Mouse (Mus musculus) midbrain, embryonic 12.5 days (tissue): Measurements from ENCODE around the gene Kdelr3. TPM values are rescaled to one million over a fixed set of nuclear protein-coding genes. Genes with fewer than 3 reads are reported as not detected.

ENCODE experiments used
- ATAC-seq: fragments of 200-750 bp; cut with Nextera tagmentation; 2 replicates; pipeline ENCODE4 v1.8.0; 2017; ENCODE audit warnings: low read depth, moderate TSS enrichment, moderate library complexity; ENCODE audit not compliant: low FRiP score
- H3K27ac ChIP-seq: fragments of 300-500 bp; sonication (generic); replicated peaks from 2 replicates; pipeline ENCODE4 v1.5.1; 2016; ENCODE audit warnings: mild to moderate bottlenecking
- H3K27me3 ChIP-seq: fragments of 300-500 bp; sonication (generic); 2 replicates; pipeline ENCODE4 v1.6.1; 2016; ENCODE audit warnings: mild to moderate bottlenecking
- H3K36me3 ChIP-seq: fragments of 300-500 bp; sonication (generic); 2 replicates; pipeline ENCODE4 v1.6.1; 2016
- H3K4me1 ChIP-seq: fragments of 300-500 bp; sonication (generic); 2 replicates; pipeline ENCODE4 v1.6.1; 2016
- H3K4me2 ChIP-seq: fragments of 300-500 bp; sonication (generic); replicated peaks from 2 replicates; pipeline ENCODE4 v1.6.1; 2016; ENCODE audit warnings: mild to moderate bottlenecking, moderate library complexity
- H3K4me3 ChIP-seq: fragments of 300-500 bp; sonication (generic); 2 replicates; pipeline ENCODE4 v1.5.1; 2016; ENCODE audit warnings: mild to moderate bottlenecking
- H3K9ac ChIP-seq: fragments of 300-500 bp; sonication (generic); replicated peaks from 2 replicates; pipeline ENCODE4 v1.6.1; 2016; ENCODE audit warnings: mild to moderate bottlenecking, moderate library complexity
- H3K9me3 ChIP-seq: fragments of 300-500 bp; sonication (generic); 2 replicates; pipeline ENCODE4 v1.6.1; 2016; ENCODE audit warnings: mild to moderate bottlenecking
- WGBS: fragments of 180-500 bp; shearing (Covaris S2); methylation state at CpG from one replicate; pipeline ENCODE4 v1.1.7; 2016; 5-methylcytosine and 5-hydroxymethylcytosine counted together
- polyA plus RNA-seq: library from polyadenylated mRNA; unstranded; fragments of >200 nt; fragmentation: Nextera tagmentation; extraction: Ambion mirVana; gene quantifications from 2 replicates; pipeline ENCODE4 v1.2.1, GENCODE M21; 2016

The Kdelr3 gene
- polyA plus RNA-seq: 18.2 and 26.6 TPM in 2 replicates

GRCm38 (mm10) chr15:79516171-79517096 is at the start of gene Kdelr3:
TSS of gene Kdelr3 (plus strand) at chr15:79516411.
- Histone ChIP-seq H3K36me3 (no peaks in the 10 kb centered on the region), H3K27ac (no peak within 1 kb of the TSS)
- ATAC-seq: peak; percentile 35; the same call in 1 of the 2 replicates

GRCm38 (mm10) chr15:79466601-79467286 is 49.5 kb upstream of the Kdelr3 start:
- no peaks in the 10 kb centered on the region for H3K36me3 ChIP-seq
- H3K27me3 ChIP-seq: peaks cover 37% of the 10 kb centered on the region
- H3K9ac ChIP-seq: no peak overlapping the region
- 0 out of 2 replicates have a peak, but pooled peaks cover 2% of the 10 kb centered on the region for H3K9me3 ChIP-seq
- WGBS: 5% methylated on average over 18 of the region's 18 CpGs
- H3K4me1 ChIP-seq: no peaks in the 10 kb centered on the region; the same call in 1 of the 2 replicates
- H3K27ac ChIP-seq: no peak overlapping the region
- no peak overlapping the region for H3K4me2 ChIP-seq
- ATAC-seq: peak; percentile 87
- no peak overlapping the region for H3K4me3 ChIP-seq

More at GRCm38 (mm10) chr15:79516171-79517096, at the start of gene Kdelr3:
- peak within 1 kb of the TSS; percentile 87 for H3K4me2 ChIP-seq
- WGBS: under 1% methylated on average over 71 of the region's 71 CpGs
- H3K4me1 ChIP-seq: peaks cover 23% of the 10 kb centered on the region
- H3K9me3 ChIP-seq: no peaks in the 10 kb centered on the region
- H3K27me3 ChIP-seq: peaks cover 80% of the 10 kb centered on the region
- H3K4me3 ChIP-seq: peak within 1 kb of the TSS; percentile 48
- H3K9ac ChIP-seq: peak within 1 kb of the TSS; percentile 43

- ATAC-seq: no peak
Measured at GRCm38 (mm10) chr15:79469577-79469976, 46.6 kb upstream of the Kdelr3 start.

GRCm38 (mm10) chr15:79470583-79470982 is 45.6 kb upstream of the Kdelr3 start:
- Histone ChIP-seq H3K9ac (no peak overlapping the region), H3K4me2 (peak overlapping the region; percentile 42), H3K4me3 (peak overlapping the region; percentile 11; the same call in 1 of the 2 replicates), H3K27ac (no peak overlapping the region), H3K4me1 (no peaks in the 10 kb centered on the region; the same call in 1 of the 2 replicates), H3K36me3 (no peaks in the 10 kb centered on the region), H3K27me3 (peaks cover 12% of the 10 kb centered on the region), H3K9me3 (0 out of 2 replicates have a peak, but pooled peaks cover 2% of the 10 kb centered on the region)
- no peak for ATAC-seq
- WGBS: 24% methylated on average over 17 of the region's 17 CpGs

More at GRCm38 (mm10) chr15:79469577-79469976, 46.6 kb upstream of the Kdelr3 start:
- H3K27ac ChIP-seq: no peak overlapping the region
- 74% methylated on average over 5 of the region's 5 CpGs for WGBS
- no peak overlapping the region for H3K4me3 ChIP-seq
- no peak overlapping the region for H3K9ac ChIP-seq
- H3K4me2 ChIP-seq: no peak overlapping the region
- H3K9me3 ChIP-seq: 0 out of 2 replicates have a peak, but pooled peaks cover 2% of the 10 kb centered on the region
- H3K4me1 ChIP-seq: no peaks in the 10 kb centered on the region; the same call in 1 of the 2 replicates
- H3K36me3 ChIP-seq: no peaks in the 10 kb centered on the region
- H3K27me3 ChIP-seq: peaks cover 12% of the 10 kb centered on the region

- Histone ChIP-seq H3K27ac (no peak overlapping the region), H3K4me2 (peak overlapping the region; percentile 42; the same call in 1 of the 2 replicates), H3K4me3 (no peak overlapping the region), H3K36me3 (no peaks in the 10 kb centered on the region), H3K9ac (no peak overlapping the region), H3K27me3 (peaks cover 12% of the 10 kb centered on the region), H3K9me3 (0 out of 2 replicates have a peak, but pooled peaks cover 2% of the 10 kb centered on the region), H3K4me1 (no peaks in the 10 kb centered on the region; the same call in 1 of the 2 replicates)
- ATAC-seq: no peak
- 54% methylated on average over 10 of the region's 10 CpGs for WGBS
Measured at GRCm38 (mm10) chr15:79471095-79471494, 45.1 kb upstream of the Kdelr3 start.

- Histone ChIP-seq H3K9ac (no peak overlapping the region), H3K4me1 (peaks cover 3% of the 10 kb centered on the region), H3K27ac (no peak overlapping the region), H3K4me2 (no peak overlapping the region), H3K27me3 (peaks cover 2% of the 10 kb centered on the region; the same call in 1 of the 2 replicates), H3K9me3 (0 out of 2 replicates have a peak, but pooled peaks cover 2% of the 10 kb centered on the region), H3K4me3 (no peak overlapping the region), H3K36me3 (no peaks in the 10 kb centered on the region)
- no peak for ATAC-seq
- WGBS: 85% methylated on average over 5 of the region's 5 CpGs
Measured at GRCm38 (mm10) chr15:79473042-79473441, 43.2 kb upstream of the Kdelr3 start.

- WGBS: 56% methylated on average over 12 of the region's 12 CpGs
- Histone ChIP-seq H3K4me1 (peaks cover 3% of the 10 kb centered on the region), H3K9me3 (0 out of 2 replicates have a peak, but pooled peaks cover 2% of the 10 kb centered on the region), H3K9ac (no peak overlapping the region), H3K4me3 (no peak overlapping the region), H3K27me3 (peaks cover 3% of the 10 kb centered on the region; the same call in 1 of the 2 replicates), H3K4me2 (no peak overlapping the region), H3K36me3 (no peaks in the 10 kb centered on the region), H3K27ac (no peak overlapping the region)
- ATAC-seq: no peak
Measured at GRCm38 (mm10) chr15:79473638-79474355, 42.4 kb upstream of the Kdelr3 start.

- Histone ChIP-seq H3K9me3 (0 out of 2 replicates have a peak, but pooled peaks cover 2% of the 10 kb centered on the region), H3K27ac (no peak overlapping the region), H3K36me3 (no peaks in the 10 kb centered on the region), H3K4me3 (no peak overlapping the region), H3K4me2 (no peak overlapping the region), H3K4me1 (peaks cover 7% of the 10 kb centered on the region; the same call in 1 of the 2 replicates), H3K27me3 (peaks cover 21% of the 10 kb centered on the region), H3K9ac (no peak overlapping the region)
- 73% methylated on average over 6 of the region's 6 CpGs for WGBS
- no peak for ATAC-seq
Measured at GRCm38 (mm10) chr15:79477227-79477626, 39.0 kb upstream of the Kdelr3 start.

- no peak overlapping the region for H3K4me3 ChIP-seq
- peaks cover 7% of the 10 kb centered on the region; the same call in 1 of the 2 replicates for H3K4me1 ChIP-seq
- WGBS: 14% methylated on average over 15 of the region's 15 CpGs
Measured at GRCm38 (mm10) chr15:79481181-79481688, 35.0 kb upstream of the Kdelr3 start.

GRCm38 (mm10) chr15:79489463-79489862 is 26.7 kb upstream of the Kdelr3 start:
- Histone ChIP-seq H3K9ac (no peak overlapping the region), H3K4me1 (0 out of 2 replicates have a peak, but pooled peaks cover 4% of the 10 kb centered on the region), H3K27me3 (peaks cover 19% of the 10 kb centered on the region), H3K9me3 (no peaks in the 10 kb centered on the region), H3K4me2 (no peak overlapping the region), H3K36me3 (no peaks in the 10 kb centered on the region), H3K27ac (no peak overlapping the region), H3K4me3 (no peak overlapping the region)
- 81% methylated on average over 11 of the region's 11 CpGs for WGBS
- ATAC-seq: no peak

More at GRCm38 (mm10) chr15:79481181-79481688, 35.0 kb upstream of the Kdelr3 start:
- peaks cover 21% of the 10 kb centered on the region for H3K27me3 ChIP-seq
- no peaks in the 10 kb centered on the region for H3K9me3 ChIP-seq
- H3K4me2 ChIP-seq: no peak overlapping the region
- H3K9ac ChIP-seq: no peak overlapping the region
- H3K27ac ChIP-seq: no peak overlapping the region
- H3K36me3 ChIP-seq: no peaks in the 10 kb centered on the region
- no peak for ATAC-seq

- Histone ChIP-seq H3K9me3 (no peaks in the 10 kb centered on the region), H3K4me2 (no peak overlapping the region), H3K27me3 (peaks cover 29% of the 10 kb centered on the region), H3K4me3 (no peak overlapping the region), H3K4me1 (0 out of 2 replicates have a peak, but pooled peaks cover 4% of the 10 kb centered on the region), H3K9ac (no peak overlapping the region), H3K27ac (no peak overlapping the region), H3K36me3 (no peaks in the 10 kb centered on the region)
- 61% methylated on average over 18 of the region's 18 CpGs for WGBS
- no peak for ATAC-seq
Measured at GRCm38 (mm10) chr15:79493527-79493926, 22.7 kb upstream of the Kdelr3 start.
